Comparison of ENCODE assay signal across 7 mouse cellular contexts in the genomic region with DNA sequence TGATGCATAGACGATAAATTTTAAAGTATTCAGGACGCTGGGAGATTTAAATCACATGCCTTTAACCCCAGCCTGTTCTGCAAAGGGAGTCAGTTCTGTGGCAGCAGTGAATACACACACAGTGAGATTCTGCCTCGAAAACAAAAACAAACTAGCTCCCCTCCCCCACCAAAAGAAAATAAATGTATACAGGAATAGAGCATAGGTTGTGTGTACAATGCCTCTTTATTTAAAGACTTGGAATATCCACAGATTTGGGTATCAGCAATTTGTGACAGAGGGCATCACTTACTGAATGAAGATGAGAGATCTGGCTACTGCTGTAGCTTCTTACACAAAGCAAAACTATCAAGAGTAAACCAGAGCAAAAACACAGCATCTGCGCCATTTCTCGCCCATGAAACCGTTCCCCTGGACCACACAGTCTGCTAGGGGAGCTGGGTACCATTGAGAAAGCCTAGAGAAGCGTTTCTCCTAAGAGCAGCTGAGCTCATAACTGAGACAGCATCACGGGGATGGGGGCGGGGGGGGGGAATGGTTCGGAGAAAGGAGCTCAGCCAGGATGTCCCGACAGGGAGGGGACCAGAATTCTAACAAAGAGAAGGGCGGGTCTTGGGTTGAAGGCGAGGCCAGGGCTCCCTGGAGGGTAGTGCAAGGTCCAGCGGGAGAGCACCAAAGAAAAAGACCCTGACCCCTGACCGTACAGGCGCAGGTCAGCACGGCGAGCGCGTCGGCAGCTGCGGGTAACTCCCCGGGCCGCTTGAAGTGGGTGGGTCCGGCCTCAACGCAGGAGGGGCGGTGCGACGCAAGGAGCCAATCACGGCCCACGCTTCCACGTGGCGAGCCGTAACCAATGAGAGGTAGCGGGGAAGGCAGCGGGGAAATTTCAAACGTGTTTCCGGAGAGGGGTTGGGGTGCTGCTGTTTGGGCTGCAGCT. TPM values are rescaled to one million over a fixed set of nuclear protein-coding genes. Genes with fewer than 3 reads are reported as not detected.
A peak's percentile ranks its signal among the peaks of the same experiment; 100 is the strongest.
DNase-seq lines count a peak whose midpoint lies in the region; ATAC-seq lines count a peak whose summit lies in the region.

Gene Ttk, plus strand, starts transcription at position 879 of the 937 bp plus-strand sequence.

- intact Hi-C loops in gastrocnemius, postnatal 36 days (cut with DNase I), result loop anchor here (5.0 kb wide), 1 partner anchor 88 kb away; no protein-coding TSS in a partner anchor
- intact Hi-C loops in left cerebral cortex, postnatal 36 days (cut with DNase I), result loop anchor here (1.0 kb wide), 1 partner anchor 29 kb away; no protein-coding TSS in a partner anchor

- H3K36me3 ChIP-seq in intestine, embryonic 16.5 days (ENCODE audit: control insufficient read depth, insufficient read depth, low read length), result no peaks in the 10 kb centered on the region
- peaks cover 2% of the 10 kb centered on the region; the same call in 1 of the 2 replicates for H3K36me3 ChIP-seq in midbrain, embryonic 11.5 days (ENCODE audit: control insufficient read depth, insufficient read depth, low read length)

- ATAC-seq in intestine, embryonic 16.5 days, result peak; percentile 100
- peak; percentile 99 for ATAC-seq in midbrain, embryonic 11.5 days (ENCODE audit: low FRiP score)

- peak; percentile 82 to 84 for DNase-seq in adrenal gland, adult 18-20 months (ENCODE audit: low spot score in 2 of 2)
- peak; percentile 97 for DNase-seq in embryo, embryonic 11 days
- peak; percentile 83 to 86 for DNase-seq in gastrocnemius, postnatal 36 days
- peak; percentile 88 to 89 for DNase-seq in left cerebral cortex, postnatal 36 days (ENCODE audit: low spot score in 2 of 2)
- peak; percentile 98 for DNase-seq in midbrain, embryonic 11.5 days (ENCODE audit: low spot score, missing footprints)
- peak; percentile 79 for DNase-seq in skeletal muscle tissue, adult 2 months (ENCODE audit: low read depth, low spot score)

- H3K27me3 ChIP-seq in intestine, embryonic 16.5 days (replicated peaks; ENCODE audit: control insufficient read depth, insufficient read depth, low read length), result no peaks in the 10 kb centered on the region
- no peaks in the 10 kb centered on the region for H3K27me3 ChIP-seq in midbrain, embryonic 11.5 days (ENCODE audit: control insufficient read depth, insufficient read depth, low read length)

- peak within 1 kb of the TSS; percentile 63 for H3K4me2 ChIP-seq in intestine, embryonic 16.5 days (ENCODE audit: low read depth, low read length)
- H3K4me2 ChIP-seq in midbrain, embryonic 11.5 days, result peak within 1 kb of the TSS; percentile 66

- H3K4me3 ChIP-seq in intestine, embryonic 16.5 days (ENCODE audit: low read length), result peak within 1 kb of the TSS; percentile 95
- peak within 1 kb of the TSS; percentile 90 for H3K4me3 ChIP-seq in midbrain, embryonic 11.5 days (ENCODE audit: low read depth, low read length)

- H3K9ac ChIP-seq in intestine, embryonic 16.5 days (ENCODE audit: low read depth, low read length), result peak within 1 kb of the TSS; percentile 87
- peak within 1 kb of the TSS; percentile 71 for H3K9ac ChIP-seq in midbrain, embryonic 11.5 days (ENCODE audit: low read length)

- H3K27ac ChIP-seq in intestine, embryonic 16.5 days (ENCODE audit: low read length), result peak within 1 kb of the TSS; percentile 52
- H3K27ac ChIP-seq in midbrain, embryonic 11.5 days (ENCODE audit: low read depth, low read length), result peak within 1 kb of the TSS; percentile 88

- H3K4me1 ChIP-seq in intestine, embryonic 16.5 days (ENCODE audit: control insufficient read depth, insufficient read depth, low read length), result peaks cover 6% of the 10 kb centered on the region
- peaks cover 7% of the 10 kb centered on the region for H3K4me1 ChIP-seq in midbrain, embryonic 11.5 days (ENCODE audit: control insufficient read depth, insufficient read depth, low read length)

- WGBS in intestine, embryonic 16.5 days, result 1% methylated on average over 38 of the region's 38 CpGs
- WGBS in midbrain, embryonic 11.5 days, result 1% methylated on average over 38 of the region's 38 CpGs

- H3K9me3 ChIP-seq in intestine, embryonic 16.5 days (ENCODE audit: control insufficient read depth, low read length), result no peaks in the 10 kb centered on the region
- H3K9me3 ChIP-seq in midbrain, embryonic 11.5 days (ENCODE audit: control insufficient read depth, low read length), result no peaks in the 10 kb centered on the region

RNA-seq across cellular contexts. Expression of gene Ttk, which starts in this region (rescaled TPM):
- 1 to 10 TPM in 1 of 2 experiments, under 1 TPM in 1; 0.26 to 2.5 TPM for total RNA-seq in adrenal gland, adult 18-20 months (2021)
- total RNA-seq in gastrocnemius, postnatal 36 days (2021), result under 1 TPM; 0.35 to 0.38 TPM
- 19.3 and 20.9 TPM in 2 replicates for polyA plus RNA-seq in intestine, embryonic 16.5 days (2015; fragmentation: Nextera tagmentation; extraction: Ambion mirVana)
- total RNA-seq in left cerebral cortex, postnatal 36 days (2021), result under 1 TPM; 0.57 to 0.84 TPM
- 50.0 and 50.4 TPM in 2 replicates for polyA plus RNA-seq in midbrain, embryonic 11.5 days (2014; fragmentation: Nextera tagmentation; extraction: Ambion mirVana)

Comparison
In these comparisons a context has a peak if more than half of its experiments do, and no peak if none do; other contexts are left out.
1. Peak in every context shown above with its lines: DNase-seq, ATAC-seq, H3K4me3 ChIP-seq and H3K27ac ChIP-seq.
2. Peak in DNase-seq in gastrocnemius, postnatal 36 days; RNA of the gene not detected or under 1 TPM.
3. Peak in DNase-seq in left cerebral cortex, postnatal 36 days; RNA of the gene not detected or under 1 TPM.